Mouse (Mus musculus) c-Kit-positive CD71-negative TER-119-negative erythroid progenitor cells, embryonic 14.5 days (primary cell): ENCODE results near the gene Tiprl.

Experiments
- DNase-seq: peaks from one replicate; pipeline ENCODE4 v3.0.0-alpha.2; 2013; ENCODE audit warnings: low read depth

The Tiprl gene

GRCm38 (mm10) chr1:165236321-165237298 lies at the start of gene Tiprl:
Gene Tiprl (minus strand): TSS chr1:165236996.
- DNase-seq = peak; percentile 92

DNA sequence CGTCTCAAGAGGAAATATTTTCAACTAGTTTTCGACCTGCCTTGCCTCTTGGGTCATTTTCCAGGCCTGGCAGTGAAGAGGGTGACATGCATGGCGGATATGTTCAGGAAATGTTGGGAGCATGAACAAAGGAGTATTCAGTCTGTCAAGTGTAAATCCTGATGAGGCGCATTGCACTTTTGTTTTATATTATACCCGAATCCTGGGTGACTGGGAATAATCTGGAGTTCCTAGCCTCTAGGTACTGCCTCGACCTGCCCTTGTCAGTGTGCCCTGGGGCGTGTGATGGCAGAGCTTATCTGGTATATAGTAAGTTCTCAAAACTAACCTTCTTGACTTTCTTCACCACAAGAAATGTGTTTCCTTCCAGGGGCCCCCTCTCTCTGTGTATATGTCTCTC lies 47.3 kb upstream of the Tiprl start:
- DNase-seq = no peak

DNA sequence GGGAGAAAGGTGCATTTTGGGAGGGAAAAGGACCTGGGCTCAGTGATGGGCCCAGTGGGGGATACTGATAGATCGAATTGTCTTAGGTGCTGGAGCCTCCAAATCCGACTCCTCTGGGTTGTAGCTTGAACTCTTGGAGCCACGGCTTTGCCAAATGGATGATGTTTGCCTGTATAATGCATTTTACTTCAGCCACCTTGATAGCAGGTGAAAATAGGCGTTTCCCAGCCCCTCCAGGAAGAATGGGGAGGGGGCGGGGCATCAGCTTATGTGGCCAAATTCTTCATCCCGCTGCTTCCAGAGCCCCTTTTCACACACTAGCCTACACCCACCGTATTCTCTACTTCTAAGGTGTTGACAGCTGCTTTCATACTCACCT lies 46.2 kb upstream of the Tiprl start:
- no peak for DNase-seq

GRCm38 (mm10) chr1:165282222-165282966 lies 45.6 kb upstream of the Tiprl start:
- no peak for DNase-seq

GRCm38 (mm10) chr1:165281351-165282221 lies 44.8 kb upstream of the Tiprl start:
- DNase-seq = peak; percentile 13

GRCm38 (mm10) chr1:165280741-165281140 lies 43.9 kb upstream of the Tiprl start:
- DNase-seq = no peak

DNA sequence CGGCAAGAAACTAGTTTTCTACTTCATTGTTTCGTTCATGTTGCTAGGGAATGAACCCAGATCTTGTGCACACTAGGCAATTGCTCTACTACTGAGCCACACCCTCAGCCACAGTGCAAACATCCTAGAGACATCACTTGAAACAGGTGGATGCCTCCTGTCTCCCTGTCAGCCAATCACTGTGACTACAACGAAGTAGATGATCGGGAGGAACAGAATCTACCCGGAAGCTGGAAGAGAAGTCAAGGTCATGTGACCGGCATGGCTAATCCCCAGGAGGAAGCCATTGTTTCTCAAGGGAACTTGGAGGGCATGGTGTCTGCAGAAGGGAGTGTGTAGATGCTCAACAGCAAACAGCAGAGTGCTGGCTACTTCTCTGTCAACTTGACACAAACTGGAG lies 38.1 kb upstream of the Tiprl start:
- DNase-seq = no peak

- peak; percentile 56 for DNase-seq
Observed at GRCm38 (mm10) chr1:165252027-165252671, 15.4 kb upstream of the Tiprl start.

DNA sequence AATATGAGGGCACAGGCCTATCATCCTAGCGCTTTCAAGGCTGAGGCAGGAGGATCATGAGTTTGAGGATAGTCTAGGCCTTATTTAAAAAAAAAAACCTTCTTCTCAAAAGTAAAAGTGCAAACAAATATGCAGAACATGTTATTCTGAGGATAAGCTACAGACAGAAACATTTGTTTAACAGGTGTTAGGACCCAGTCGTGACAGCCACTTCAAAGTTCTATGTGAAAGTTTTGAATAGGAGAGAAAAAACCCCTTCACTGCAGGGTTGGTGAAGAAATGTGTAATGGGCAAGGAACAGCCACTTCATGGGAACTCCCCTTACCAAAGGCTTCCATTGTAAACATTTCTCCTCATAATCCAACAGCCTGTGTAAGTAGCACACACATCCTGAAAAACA lies 13.8 kb upstream of the Tiprl start:
- no peak for DNase-seq

DNA sequence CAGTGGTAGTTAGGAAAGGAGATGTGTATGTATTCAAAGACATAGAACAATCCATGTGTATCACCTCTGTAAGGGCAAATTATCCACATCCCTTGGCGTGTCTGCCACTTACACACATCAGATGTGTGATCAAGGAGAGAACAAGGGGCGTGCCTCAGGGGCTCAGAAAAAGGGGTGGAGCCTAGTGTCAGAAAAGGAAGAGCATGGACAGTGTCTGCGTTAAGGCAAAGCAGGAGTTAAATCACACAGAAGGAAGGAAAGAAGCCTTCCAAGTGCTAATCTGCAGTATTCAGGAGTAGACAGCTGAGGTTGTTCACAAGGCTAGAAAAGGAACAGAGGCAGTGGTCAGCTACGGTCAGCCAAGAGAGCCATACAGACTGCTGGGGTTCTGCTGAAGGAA lies 12.0 kb upstream of the Tiprl start:
- no peak for DNase-seq

GRCm38 (mm10) chr1:165247788-165248187 lies 11.0 kb upstream of the Tiprl start:
- no peak for DNase-seq

- no peak for DNase-seq
Observed at GRCm38 (mm10) chr1:165247085-165247484, 10.3 kb upstream of the Tiprl start.

- DNase-seq = no peak
Observed at GRCm38 (mm10) chr1:165246587-165246986, 9.8 kb upstream of the Tiprl start.

DNA sequence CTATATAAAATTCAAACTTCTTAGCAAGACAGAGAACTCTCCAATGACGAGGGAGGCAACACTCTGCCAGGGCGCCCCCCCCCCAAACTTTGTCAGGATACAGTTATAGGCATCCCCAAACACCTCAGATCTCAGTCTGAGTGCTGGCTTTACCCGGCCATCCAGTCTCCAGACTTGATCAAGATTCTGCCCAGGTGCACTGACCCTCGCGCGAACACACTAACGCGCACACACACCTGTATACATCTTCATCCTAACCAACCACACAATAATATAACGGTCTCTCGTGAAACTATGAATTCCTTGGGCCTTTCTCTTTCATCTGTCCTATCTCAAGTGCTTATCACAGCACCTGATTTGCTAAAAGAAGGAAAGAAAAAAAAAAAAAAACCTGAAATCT lies 950 bp downstream of the Tiprl start:
- no peak for DNase-seq

DNA sequence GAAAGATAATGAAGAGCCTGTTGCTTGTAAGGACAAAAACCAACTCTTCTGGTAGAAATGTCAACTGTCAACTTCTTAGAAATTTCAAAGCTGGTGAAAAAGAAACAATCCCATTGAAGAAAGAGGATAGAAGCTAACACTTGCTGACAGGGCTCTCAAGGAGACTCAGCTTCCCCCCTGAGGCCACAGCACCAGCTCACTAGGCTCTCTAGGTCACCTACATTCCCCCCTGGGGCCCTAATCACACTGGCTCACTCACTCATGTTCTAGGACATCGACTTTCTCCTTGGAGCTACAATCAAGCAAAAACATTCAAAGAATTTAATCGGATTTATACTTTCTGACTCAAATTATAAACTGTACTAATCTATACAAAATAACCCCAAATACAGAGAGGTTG lies 3.0 kb downstream of the Tiprl start:
- DNase-seq = no peak

- no peak for DNase-seq
Observed at GRCm38 (mm10) chr1:165230691-165231090, 6.1 kb downstream of the Tiprl start.

- DNase-seq = no peak
Observed at GRCm38 (mm10) chr1:165229577-165229976, 7.2 kb downstream of the Tiprl start.

DNA sequence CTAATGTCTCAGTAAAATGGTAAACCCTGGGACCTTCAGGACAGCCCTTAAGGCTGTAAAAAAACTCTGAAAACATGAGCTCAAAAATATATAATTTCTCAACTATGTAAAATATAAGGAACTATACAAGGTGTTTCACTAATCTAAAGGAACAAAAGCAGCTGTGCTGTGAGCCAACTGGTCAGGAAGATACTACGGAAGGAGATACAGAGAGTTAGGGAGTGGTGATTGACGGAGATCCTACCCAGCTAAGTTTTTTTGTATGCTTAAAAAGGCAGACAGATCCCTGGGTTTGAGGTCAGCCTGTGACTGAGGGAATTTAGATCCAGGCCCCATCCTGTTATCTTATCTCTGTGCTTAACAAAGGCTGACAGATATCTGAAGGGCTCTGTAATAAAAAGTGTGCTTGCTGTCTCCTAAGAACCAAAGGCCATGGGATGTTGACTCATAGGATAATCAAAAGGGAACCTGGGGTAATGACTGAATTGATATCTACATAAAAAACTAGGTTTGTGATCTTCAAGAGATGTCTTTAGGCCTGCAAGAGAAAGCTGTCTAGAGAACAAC lies 19.7 kb downstream of the Tiprl start:
- DNase-seq = no peak

DNA sequence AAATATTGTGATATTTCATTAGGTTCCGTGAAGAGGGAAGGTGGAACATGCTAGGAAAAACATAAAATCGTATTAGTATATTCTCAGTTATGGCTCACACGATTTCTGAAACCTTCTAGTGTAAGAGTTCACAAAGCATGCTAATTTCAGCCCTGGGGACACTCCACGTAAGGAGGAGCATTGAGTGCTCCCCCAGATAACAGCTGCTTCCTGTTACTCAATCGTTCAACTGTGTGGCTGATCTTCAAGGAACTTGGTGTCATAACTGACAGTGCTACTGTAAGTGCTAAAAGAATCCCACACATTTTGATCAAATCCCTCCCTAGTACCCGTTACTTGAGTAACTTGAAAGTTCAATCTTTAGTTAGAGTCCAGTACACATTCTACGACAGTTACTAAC lies 21.0 kb downstream of the Tiprl start:
- no peak for DNase-seq

GRCm38 (mm10) chr1:165205591-165205990 lies 31.2 kb downstream of the Tiprl start:
- no peak for DNase-seq

- DNase-seq = no peak
Observed at GRCm38 (mm10) chr1:165203488-165204035, 33.2 kb downstream of the Tiprl start.
